Mouse (Mus musculus) B cell, adult 2 months (primary cell): ENCODE measurements at regions not wholly inside any gene's neighbourhood (a gene's known extent, or its start where the extent isn't known, plus 50 kb on each side); places are given as distances from the start of the nearest gene placed in this dataset.
"Not testable (repeated sequence)": the region's sequence is repeated elsewhere in the genome, so short reads cannot be mapped to it uniquely, and the experiment has no call there.

Experiments
- DNase-seq, 2 experiments: peaks; one replicate each; pipeline ENCODE4 v3.0.0; 2022

GRCm38 (mm10) chr3:149092649-149093048 lies 102.3 kb upstream of the Adgrl2 start:
- DNase-seq, result no peak

- no peak for DNase-seq
These were observed 99.7 kb upstream of the Adgrl2 start for GRCm38 (mm10) chr3:149090103-149090502.

GRCm38 (mm10) chr3:149088621-149089128 lies 98.3 kb upstream of the Adgrl2 start:
- DNase-seq, result peak in 1 of 2 experiments; percentile 2

GRCm38 (mm10) chr3:149087488-149087887 lies 97.1 kb upstream of the Adgrl2 start:
- no peak for DNase-seq

DNA sequence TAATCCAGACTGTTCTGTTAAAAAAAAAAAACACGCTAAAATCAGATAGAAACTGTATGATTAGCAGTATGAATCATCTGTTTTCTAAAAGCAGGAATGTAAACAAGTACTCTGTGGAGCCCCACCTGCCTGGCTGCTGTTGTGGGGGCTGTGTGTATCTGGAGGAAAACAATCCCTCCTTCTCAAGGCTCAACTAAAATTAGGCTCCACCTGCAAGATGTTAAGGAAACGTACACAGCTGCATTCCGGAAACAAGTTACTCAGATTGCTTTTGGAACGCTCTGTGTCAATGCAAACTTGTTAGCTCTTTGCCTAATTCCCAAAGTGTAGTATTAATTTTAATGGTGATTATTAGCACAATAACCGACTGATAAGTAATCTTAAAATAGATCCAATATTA lies 96.3 kb upstream of the Adgrl2 start:
- DNase-seq, result no peak

DNA sequence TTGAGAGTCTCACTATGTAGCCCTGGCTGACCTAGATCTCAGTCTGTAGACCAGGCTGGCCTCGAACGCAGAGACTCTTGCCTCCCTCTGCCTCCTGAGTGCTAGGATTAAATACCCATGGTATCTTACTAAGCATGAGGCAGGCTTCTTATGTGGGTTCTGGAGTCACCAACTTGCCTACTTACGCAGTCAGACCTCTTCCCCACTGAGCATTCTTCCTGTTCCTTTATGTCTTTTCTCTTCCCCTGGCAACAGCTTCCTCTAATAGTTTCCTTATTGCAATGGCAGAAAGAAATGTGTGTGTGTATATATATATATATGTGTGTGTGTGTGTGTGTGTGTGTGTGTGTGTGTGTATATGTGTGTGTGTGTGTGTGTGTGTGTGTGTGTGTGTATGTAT lies 95.7 kb upstream of the Adgrl2 start:
- no peak for DNase-seq

DNA sequence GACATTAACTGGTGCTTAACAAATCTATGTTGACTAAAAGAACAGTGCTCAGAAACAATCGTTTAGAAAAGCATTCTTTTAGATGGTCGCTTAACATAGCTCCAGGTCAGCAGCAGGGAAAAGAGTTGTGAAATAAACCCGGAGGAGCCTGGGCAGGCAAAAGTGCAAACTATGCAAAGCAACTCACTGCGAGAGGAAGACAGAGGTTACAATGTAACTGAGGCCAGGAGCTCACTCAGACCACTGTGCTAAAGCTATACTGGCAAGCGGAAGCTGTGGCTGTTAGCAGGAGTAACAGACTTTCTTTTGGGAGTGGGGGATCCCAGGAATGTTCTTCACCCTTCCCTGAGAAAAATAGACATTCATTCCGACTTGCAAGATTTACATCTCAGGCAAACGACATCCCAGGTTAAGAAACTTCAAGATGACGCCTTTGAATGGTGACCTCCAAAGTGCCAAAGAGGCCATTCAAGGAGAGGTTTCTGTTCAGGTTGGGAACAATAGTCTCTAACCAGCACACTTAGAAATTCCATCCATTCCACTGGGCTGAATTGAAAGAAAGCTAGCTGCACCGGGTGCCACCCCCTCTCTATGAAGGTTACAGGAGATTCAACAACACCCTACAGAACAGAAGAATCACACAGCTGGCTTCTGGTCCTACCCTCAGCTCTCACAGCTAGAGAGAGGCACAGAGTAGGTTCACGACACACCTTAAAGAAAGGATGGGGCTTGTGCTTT lies 94.7 kb upstream of the Adgrl2 start:
- DNase-seq, result no peak

GRCm38 (mm10) chr3:149083391-149083790 lies 93.0 kb upstream of the Adgrl2 start:
- DNase-seq, result no peak

DNA sequence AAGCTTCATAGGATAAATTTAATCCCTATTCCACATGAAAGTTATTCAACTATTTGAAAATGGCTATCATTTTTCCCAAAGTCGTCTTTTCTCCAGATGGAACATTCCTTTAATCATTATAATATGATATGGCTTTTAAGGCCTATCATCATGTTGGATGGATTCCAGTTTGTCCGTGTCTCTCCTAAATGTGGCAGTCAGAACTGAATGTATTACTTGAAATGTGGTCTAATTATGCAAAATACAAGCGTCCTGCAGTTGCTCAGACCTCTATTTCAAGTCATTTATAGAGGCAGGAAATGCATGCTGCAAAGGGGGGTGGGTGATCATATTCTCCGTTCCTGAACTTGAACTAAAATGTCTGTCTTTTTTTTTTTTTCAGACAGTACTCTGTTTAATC lies 88.5 kb upstream of the Adgrl2 start:
- no peak for DNase-seq

- DNase-seq, result no peak
These were observed 86.7 kb upstream of the Adgrl2 start for GRCm38 (mm10) chr3:149076928-149077551.

- no peak for DNase-seq
These were observed 85.1 kb upstream of the Adgrl2 start for GRCm38 (mm10) chr3:149075488-149075851.

- no peak for DNase-seq
These were observed 84.5 kb upstream of the Adgrl2 start for GRCm38 (mm10) chr3:149074658-149075487.

DNA sequence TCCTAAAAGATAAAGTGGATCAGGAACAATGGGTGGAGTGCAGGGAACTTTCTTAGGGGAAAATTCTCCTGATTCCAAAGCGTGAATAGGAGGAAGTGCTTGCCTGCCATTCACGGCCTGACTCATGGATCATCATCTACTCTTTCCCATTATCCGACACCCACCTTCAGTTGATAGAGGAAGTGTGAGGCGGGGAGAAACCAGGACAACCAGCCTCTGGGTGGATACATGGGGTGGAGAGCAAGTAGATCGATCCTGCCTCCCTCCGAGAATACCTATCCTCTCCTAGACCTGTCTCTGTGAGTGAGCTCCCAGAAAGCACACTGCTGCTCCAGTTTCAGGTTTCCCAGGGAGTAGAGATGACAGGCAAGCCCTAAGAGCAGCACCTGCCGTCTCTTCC lies 79.8 kb upstream of the Adgrl2 start:
- no peak for DNase-seq

GRCm38 (mm10) chr3:149069436-149069835 lies 79.1 kb upstream of the Adgrl2 start:
- DNase-seq, result no peak

DNA sequence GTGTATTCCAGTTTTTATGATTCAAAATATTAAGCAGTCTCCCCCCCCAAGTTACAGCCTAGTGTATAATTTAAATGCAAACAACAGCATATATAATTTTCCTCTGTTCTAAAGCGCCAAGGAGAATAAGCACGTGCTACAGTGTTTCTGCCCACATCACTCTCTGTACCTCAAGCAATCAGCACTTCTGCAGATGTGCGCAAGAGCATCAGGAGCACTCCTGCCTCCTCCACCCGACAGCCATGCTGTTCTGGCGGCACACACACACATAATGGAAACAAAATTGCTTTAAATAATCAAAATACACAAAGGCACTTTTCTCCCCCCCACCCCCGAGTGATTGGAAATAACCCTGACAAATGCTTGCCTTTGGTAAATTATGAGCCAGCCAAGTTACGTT lies 78.5 kb upstream of the Adgrl2 start:
- no peak for DNase-seq

DNA sequence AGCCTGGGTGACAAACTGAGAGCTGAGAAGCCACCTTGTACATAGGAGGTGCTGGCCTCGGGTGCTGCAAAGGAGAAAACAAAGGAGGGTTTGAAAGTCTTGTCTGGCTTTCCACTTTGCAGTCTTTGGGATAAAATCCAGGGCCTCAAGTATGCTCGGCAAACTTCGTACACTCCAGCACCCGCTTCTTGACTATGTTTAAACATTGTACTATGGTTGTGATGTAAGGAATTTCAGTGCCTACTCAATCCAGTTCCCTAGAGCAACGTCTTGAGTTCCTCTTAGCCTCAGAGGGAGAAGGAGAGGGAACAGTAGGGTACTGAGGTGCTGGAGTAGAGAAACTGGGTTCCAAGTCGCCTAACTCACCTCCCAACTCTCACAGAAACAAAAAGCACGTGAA lies 77.4 kb upstream of the Adgrl2 start:
- DNase-seq, result no peak

GRCm38 (mm10) chr3:149055077-149055476 lies 64.7 kb upstream of the Adgrl2 start:
- DNase-seq, result no peak

- DNase-seq, result not testable (repeated sequence)
These were observed 62.0 kb upstream of the Adgrl2 start for GRCm38 (mm10) chr3:149052295-149052902.

DNA sequence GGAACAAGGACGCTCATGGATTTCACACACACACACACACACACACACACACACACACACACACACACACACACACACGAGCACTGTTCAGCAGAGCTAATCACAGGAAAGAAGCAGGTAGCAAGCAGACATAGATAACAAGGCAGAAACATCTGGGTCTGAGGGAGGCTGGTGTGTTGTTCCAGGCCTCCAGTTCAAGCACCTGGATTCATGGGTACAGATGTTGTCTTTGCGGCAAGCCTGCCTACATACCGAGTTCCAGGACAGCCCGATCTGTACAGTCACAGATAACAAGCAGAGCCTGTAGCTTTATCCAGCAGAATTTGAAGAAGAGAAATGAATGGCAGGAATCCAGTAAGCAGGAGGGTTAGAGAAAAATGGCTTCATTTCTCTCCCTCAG lies 55.0 kb upstream of the Adgrl2 start:
- no peak for DNase-seq

GRCm38 (mm10) chr3:149043901-149044300 lies 53.5 kb upstream of the Adgrl2 start:
- no peak for DNase-seq

DNA sequence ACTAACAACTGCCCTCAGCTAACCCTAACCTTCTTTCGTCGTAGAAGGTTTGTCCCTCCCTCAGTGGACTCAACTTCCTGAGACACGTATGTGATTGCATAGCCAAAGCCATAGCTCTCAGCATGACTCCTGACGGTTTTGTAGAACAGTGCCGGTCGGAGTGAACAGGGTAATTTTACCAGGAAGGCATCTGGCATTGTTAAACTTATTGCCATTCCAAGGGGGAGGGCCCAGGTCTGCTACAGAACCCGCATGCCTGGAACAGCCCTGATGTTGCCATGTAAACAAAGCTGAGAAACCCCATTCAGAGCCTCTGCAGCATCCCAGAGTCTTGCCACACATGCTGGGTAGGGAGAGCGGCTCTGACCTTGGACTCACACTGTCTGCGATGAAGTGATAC lies 52.2 kb upstream of the Adgrl2 start:
- no peak for DNase-seq

- DNase-seq, result no peak
These were observed 50.8 kb upstream of the Adgrl2 start for GRCm38 (mm10) chr3:149041188-149041587.
